Mouse (Mus musculus): ENCODE results near the gene Cntrob.

The Cntrob gene

GRCm38 (mm10) chr11:69297799-69298198, 25.8 kb downstream of the Cntrob start:
- no peak for DNase-seq

GRCm38 (mm10) chr11:69295286-69295685, 28.3 kb downstream of the Cntrob start:
- no peak for DNase-seq

- DNase-seq, result no peak
Measured at GRCm38 (mm10) chr11:69291111-69291510, 32.5 kb downstream of the Cntrob start.

- no peak for DNase-seq
Measured at GRCm38 (mm10) chr11:69277267-69277666, 46.3 kb downstream of the Cntrob start.

- no peak for DNase-seq
Measured at GRCm38 (mm10) chr11:69276081-69276480, 47.5 kb downstream of the Cntrob start.

- no peak for DNase-seq
Measured at GRCm38 (mm10) chr11:69275650-69276049, 47.9 kb downstream of the Cntrob start.

- peak; percentile 93 for DNase-seq
Measured at GRCm38 (mm10) chr11:69272122-69272740, 51.3 kb downstream of the Cntrob start.

- DNase-seq, result peak; percentile 83 to 85
Measured at GRCm38 (mm10) chr11:69269575-69269974, 54.0 kb downstream of the Cntrob start.

- no peak for DNase-seq
Measured at GRCm38 (mm10) chr11:69268100-69268499, 55.5 kb downstream of the Cntrob start.

GRCm38 (mm10) chr11:69267341-69267740, 56.2 kb downstream of the Cntrob start:
- peak; percentile 29 to 31 for DNase-seq

- DNase-seq, result peak; percentile 65 to 73
Measured at GRCm38 (mm10) chr11:69266253-69266652, 57.3 kb downstream of the Cntrob start.

GRCm38 (mm10) chr11:69265410-69265809, 58.2 kb downstream of the Cntrob start:
- DNase-seq, result no peak

- DNase-seq, result no peak
Measured at GRCm38 (mm10) chr11:69264276-69264675, 59.3 kb downstream of the Cntrob start.

- DNase-seq, result no peak
Measured at GRCm38 (mm10) chr11:69260111-69260510, 63.5 kb downstream of the Cntrob start.

- DNase-seq, result peak; percentile 75 to 79
Measured at GRCm38 (mm10) chr11:69258287-69258686, 65.3 kb downstream of the Cntrob start.

- peak; percentile 47 to 61 for DNase-seq
Measured at GRCm38 (mm10) chr11:69257807-69258206, 65.8 kb downstream of the Cntrob start.

GRCm38 (mm10) chr11:69257072-69257471, 66.5 kb downstream of the Cntrob start:
- DNase-seq, result no peak

- DNase-seq, result no peak
Measured at GRCm38 (mm10) chr11:69254808-69255207, 68.8 kb downstream of the Cntrob start.

GRCm38 (mm10) chr11:69253131-69253530, 70.4 kb downstream of the Cntrob start:
- no peak for DNase-seq

GRCm38 (mm10) chr11:69251953-69252352, 71.6 kb downstream of the Cntrob start:
- DNase-seq, result no peak

- peak; percentile 31 to 38 for DNase-seq
Measured at GRCm38 (mm10) chr11:69251135-69251842, 72.3 kb downstream of the Cntrob start.

GRCm38 (mm10) chr11:69250106-69250505, 73.5 kb downstream of the Cntrob start:
- DNase-seq, result no peak

Data from B cell, adult 2 months (primary cell).